Mouse (Mus musculus): ENCODE measurements around the gene Olfr92. TPM values are rescaled to one million over a fixed set of nuclear protein-coding genes. Genes with fewer than 3 reads are reported as not detected.

Olfr92 gene
- total and polyA plus RNA-seq, 3 experiments: not detected

GRCm38 (mm10) chr17:37070121-37070520 is 49.8 kb downstream of the Olfr92 start:
- no peak for TF ChIP-seq CTCF (IDR thresholded peaks at IDR 0.05)
- TF ChIP-seq EP300 (IDR thresholded peaks at IDR 0.05; ENCODE audit: insufficient read depth, low read depth, low read length): no peak
- no peak for TF ChIP-seq POLR2A (IDR thresholded peaks at IDR 0.05; ENCODE audit: insufficient read depth, low read depth, low read length)
- H3K27ac ChIP-seq: no peak overlapping the region
- H3K27me3 ChIP-seq (ENCODE audit: control insufficient read depth, insufficient read depth, low read length): no peaks in the 10 kb centered on the region
- no peaks in the 10 kb centered on the region for H3K79me2 ChIP-seq (replicated peaks; ENCODE audit: control insufficient read depth, insufficient read depth, low read length)
- H3K36me3 ChIP-seq (ENCODE audit: control insufficient read depth, insufficient read depth, low read length): no peaks in the 10 kb centered on the region
- no peaks in the 10 kb centered on the region for H3K4me1 ChIP-seq (ENCODE audit: control insufficient read depth, insufficient read depth, low read length)
- H3K4me3 ChIP-seq: no peak overlapping the region
- no peak for DNase-seq
- intact Hi-C loops (cut with DNase I): no loop called here
- 78% methylated on average over 8 of the region's 8 CpGs for WGBS
- H3K9ac ChIP-seq (ENCODE audit: low read depth, low read length): no peak overlapping the region

- WGBS: 85% methylated on average over 1 of the region's 1 CpGs
- no peaks in the 10 kb centered on the region for H3K27me3 ChIP-seq (ENCODE audit: control insufficient read depth, insufficient read depth, low read length)
- H3K79me2 ChIP-seq (replicated peaks; ENCODE audit: control insufficient read depth, insufficient read depth, low read length): no peaks in the 10 kb centered on the region
- no peak overlapping the region for H3K9ac ChIP-seq (ENCODE audit: low read depth, low read length)
- intact Hi-C loops (cut with DNase I): no loop called here
- no peak for DNase-seq
- H3K4me3 ChIP-seq: no peak overlapping the region
- H3K36me3 ChIP-seq (ENCODE audit: control insufficient read depth, insufficient read depth, low read length): no peaks in the 10 kb centered on the region
- no peak for TF ChIP-seq EP300 (IDR thresholded peaks at IDR 0.05; ENCODE audit: insufficient read depth, low read depth, low read length)
- no peak for TF ChIP-seq CTCF (IDR thresholded peaks at IDR 0.05)
- no peak for TF ChIP-seq POLR2A (IDR thresholded peaks at IDR 0.05; ENCODE audit: insufficient read depth, low read depth, low read length)
- H3K27ac ChIP-seq: no peak overlapping the region
- H3K4me1 ChIP-seq (ENCODE audit: control insufficient read depth, insufficient read depth, low read length): no peaks in the 10 kb centered on the region
These were observed 52.0 kb downstream of the Olfr92 start for GRCm38 (mm10) chr17:37067861-37068260.

- Histone ChIP-seq H3K27me3 (ENCODE audit: control insufficient read depth, insufficient read depth, low read length) (no peaks in the 10 kb centered on the region), H3K4me3 (no peak overlapping the region), H3K4me1 (ENCODE audit: control insufficient read depth, insufficient read depth, low read length) (no peaks in the 10 kb centered on the region), H3K27ac (no peak overlapping the region), H3K79me2 (replicated peaks; ENCODE audit: control insufficient read depth, insufficient read depth, low read length) (no peaks in the 10 kb centered on the region), H3K36me3 (ENCODE audit: control insufficient read depth, insufficient read depth, low read length) (no peaks in the 10 kb centered on the region), H3K9ac (ENCODE audit: low read depth, low read length) (no peak overlapping the region)
- no peak for TF ChIP-seq EP300 (IDR thresholded peaks at IDR 0.05; ENCODE audit: insufficient read depth, low read depth, low read length)
- no peak for TF ChIP-seq POLR2A (IDR thresholded peaks at IDR 0.05; ENCODE audit: insufficient read depth, low read depth, low read length)
- TF ChIP-seq CTCF (IDR thresholded peaks at IDR 0.05): no peak
- DNase-seq: no peak
- WGBS: 94% methylated on average over 2 of the region's 2 CpGs
- intact Hi-C loops (cut with DNase I): no loop called here
These were observed 53.9 kb downstream of the Olfr92 start for GRCm38 (mm10) chr17:37065993-37066392.

GRCm38 (mm10) chr17:37063686-37064495 is 56.0 kb downstream of the Olfr92 start:
- no peaks in the 10 kb centered on the region for H3K79me2 ChIP-seq (replicated peaks; ENCODE audit: control insufficient read depth, insufficient read depth, low read length)
- H3K27ac ChIP-seq: no peak overlapping the region
- no peaks in the 10 kb centered on the region for H3K4me1 ChIP-seq (ENCODE audit: control insufficient read depth, insufficient read depth, low read length)
- no peak for DNase-seq
- WGBS: 84% methylated on average over 11 of the region's 11 CpGs
- no peaks in the 10 kb centered on the region for H3K36me3 ChIP-seq (ENCODE audit: control insufficient read depth, insufficient read depth, low read length)
- H3K4me3 ChIP-seq: no peak overlapping the region
- no peak for TF ChIP-seq POLR2A (IDR thresholded peaks at IDR 0.05; ENCODE audit: insufficient read depth, low read depth, low read length)
- no peak for TF ChIP-seq CTCF (IDR thresholded peaks at IDR 0.05)
- no peak for TF ChIP-seq EP300 (IDR thresholded peaks at IDR 0.05; ENCODE audit: insufficient read depth, low read depth, low read length)
- no peak overlapping the region for H3K9ac ChIP-seq (ENCODE audit: low read depth, low read length)
- H3K27me3 ChIP-seq (ENCODE audit: control insufficient read depth, insufficient read depth, low read length): no peaks in the 10 kb centered on the region
- intact Hi-C loops (cut with DNase I): no loop called here

GRCm38 (mm10) chr17:37063063-37063462 is 56.8 kb downstream of the Olfr92 start:
- H3K4me1 ChIP-seq (ENCODE audit: control insufficient read depth, insufficient read depth, low read length): no peaks in the 10 kb centered on the region
- TF ChIP-seq CTCF (IDR thresholded peaks at IDR 0.05): no peak
- TF ChIP-seq POLR2A (IDR thresholded peaks at IDR 0.05; ENCODE audit: insufficient read depth, low read depth, low read length): no peak
- no peak for TF ChIP-seq EP300 (IDR thresholded peaks at IDR 0.05; ENCODE audit: insufficient read depth, low read depth, low read length)
- intact Hi-C loops (cut with DNase I): no loop called here
- no peaks in the 10 kb centered on the region for H3K79me2 ChIP-seq (replicated peaks; ENCODE audit: control insufficient read depth, insufficient read depth, low read length)
- H3K27ac ChIP-seq: no peak overlapping the region
- no peaks in the 10 kb centered on the region for H3K36me3 ChIP-seq (ENCODE audit: control insufficient read depth, insufficient read depth, low read length)
- H3K9ac ChIP-seq (ENCODE audit: low read depth, low read length): no peak overlapping the region
- 80% methylated on average over 10 of the region's 10 CpGs for WGBS
- H3K27me3 ChIP-seq (ENCODE audit: control insufficient read depth, insufficient read depth, low read length): no peaks in the 10 kb centered on the region
- DNase-seq: no peak
- no peak overlapping the region for H3K4me3 ChIP-seq

- no peaks in the 10 kb centered on the region for H3K36me3 ChIP-seq (ENCODE audit: control insufficient read depth, insufficient read depth, low read length)
- intact Hi-C loops (cut with DNase I): no loop called here
- 88% methylated on average over 10 of the region's 10 CpGs for WGBS
- H3K9ac ChIP-seq (ENCODE audit: low read depth, low read length): no peak overlapping the region
- H3K27ac ChIP-seq: no peak overlapping the region
- no peaks in the 10 kb centered on the region for H3K4me1 ChIP-seq (ENCODE audit: control insufficient read depth, insufficient read depth, low read length)
- H3K4me3 ChIP-seq: no peak overlapping the region
- H3K79me2 ChIP-seq (replicated peaks; ENCODE audit: control insufficient read depth, insufficient read depth, low read length): no peaks in the 10 kb centered on the region
- DNase-seq: no peak
- no peak for TF ChIP-seq POLR2A (IDR thresholded peaks at IDR 0.05; ENCODE audit: insufficient read depth, low read depth, low read length)
- TF ChIP-seq EP300 (IDR thresholded peaks at IDR 0.05; ENCODE audit: insufficient read depth, low read depth, low read length): no peak
- no peak for TF ChIP-seq CTCF (IDR thresholded peaks at IDR 0.05)
- H3K27me3 ChIP-seq (ENCODE audit: control insufficient read depth, insufficient read depth, low read length): no peaks in the 10 kb centered on the region
These were observed 57.7 kb downstream of the Olfr92 start for GRCm38 (mm10) chr17:37062101-37062641.
